Mouse (Mus musculus) lung, adult 2 months (tissue): ENCODE data around the gene Il3.

ENCODE experiments used
- CTCF ChIP-seq: fragments of 200-500 bp; IDR thresholded peaks from 2 replicates; pipeline ENCODE4 v1.5.1; 2011; ENCODE audit warnings: mild to moderate bottlenecking, low read length, control low read depth; ENCODE audit not compliant: insufficient read depth
- POLR2A ChIP-seq: fragments of 200-500 bp; IDR thresholded peaks from 2 replicates; pipeline ENCODE4 v1.6.1; 2011; ENCODE audit warnings: low read depth, mild to moderate bottlenecking, control low read depth, low read length, borderline replicate concordance; ENCODE audit errors: extremely low read depth

DNA sequence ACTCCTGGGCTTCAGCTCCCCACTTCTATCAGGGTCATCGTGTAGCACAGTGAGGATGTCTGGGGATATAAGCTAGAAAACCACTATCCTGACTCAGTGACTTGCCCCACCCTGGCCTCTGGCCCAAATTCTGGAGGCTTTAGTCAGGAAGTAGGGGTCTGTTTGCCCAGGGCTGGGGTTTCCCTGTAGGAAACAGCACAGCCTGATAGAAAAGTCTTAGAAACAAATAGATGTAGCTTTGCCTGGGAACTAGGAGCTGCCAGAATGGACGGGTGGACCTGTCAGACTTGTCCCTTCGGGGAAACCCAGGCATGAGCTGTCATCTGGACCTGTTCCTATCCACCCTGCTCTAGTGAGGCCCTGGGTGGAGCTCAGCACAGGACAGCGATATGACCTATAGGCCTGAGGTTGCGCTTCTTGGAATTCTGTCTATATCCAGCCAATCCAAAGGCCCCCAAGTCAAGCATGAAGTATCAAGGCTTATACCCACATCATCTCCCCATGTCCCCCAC, 42.5 kb downstream of the Il3 start:
- TF ChIP-seq CTCF (no peak), POLR2A (no peak)
